Mouse (Mus musculus) spleen, adult 18-20 months (tissue): ENCODE results near the gene Pde6g.

Experiments used
- DNase-seq, 2 experiments: peaks; one replicate each; pipeline ENCODE4 v3.0.0; 2022; ENCODE audit warnings: mixed read lengths in 2 of 2

Gene Pde6g

GRCm38 (mm10) chr11:120453306-120453705 is at the start of gene Pde6g:
Gene Pde6g, minus strand, starts transcription at chr11:120453500.
- DNase-seq = no peak

GRCm38 (mm10) chr11:120501701-120502100 is 48.4 kb upstream of the Pde6g start:
- no peak for DNase-seq

GRCm38 (mm10) chr11:120501018-120501417 is 47.7 kb upstream of the Pde6g start:
- DNase-seq = no peak

- no peak for DNase-seq
Measured at GRCm38 (mm10) chr11:120500357-120500756, 47.1 kb upstream of the Pde6g start.

- DNase-seq = no peak
Measured at GRCm38 (mm10) chr11:120499894-120500293, 46.6 kb upstream of the Pde6g start.

GRCm38 (mm10) chr11:120498891-120499290 is 45.6 kb upstream of the Pde6g start:
- no peak for DNase-seq

- no peak for DNase-seq
Measured at GRCm38 (mm10) chr11:120498226-120498625, 44.9 kb upstream of the Pde6g start.

GRCm38 (mm10) chr11:120497436-120497835 is 44.1 kb upstream of the Pde6g start:
- no peak for DNase-seq

GRCm38 (mm10) chr11:120493911-120494310 is 40.6 kb upstream of the Pde6g start:
- no peak for DNase-seq

GRCm38 (mm10) chr11:120493351-120493750 is 40.1 kb upstream of the Pde6g start:
- DNase-seq = no peak

- no peak for DNase-seq
Measured at GRCm38 (mm10) chr11:120492878-120493203, 39.5 kb upstream of the Pde6g start.

GRCm38 (mm10) chr11:120492024-120492877 is 39.0 kb upstream of the Pde6g start:
- DNase-seq = peak; percentile 20 to 37

GRCm38 (mm10) chr11:120491317-120492023 is 38.2 kb upstream of the Pde6g start, which contains the start of gene Slc25a10:
Gene Slc25a10, plus strand, starts transcription at chr11:120491840.
- peak; percentile 74 to 87 for DNase-seq

GRCm38 (mm10) chr11:120490291-120491046 is 37.2 kb upstream of the Pde6g start:
- no peak for DNase-seq

- DNase-seq = peak in 1 of 2 experiments; percentile 45
Measured at GRCm38 (mm10) chr11:120489054-120489761, 35.9 kb upstream of the Pde6g start.

GRCm38 (mm10) chr11:120488516-120488915 is 35.2 kb upstream of the Pde6g start:
- no peak for DNase-seq

- DNase-seq = no peak
Measured at GRCm38 (mm10) chr11:120485251-120485650, 32.0 kb upstream of the Pde6g start.

GRCm38 (mm10) chr11:120484265-120484981 is 31.1 kb upstream of the Pde6g start, which contains the start of gene Mrpl12:
Gene Mrpl12, plus strand, starts transcription at chr11:120484613.
- peak; percentile 76 to 82 for DNase-seq

- no peak for DNase-seq
Measured at GRCm38 (mm10) chr11:120483448-120483934, 30.2 kb upstream of the Pde6g start.

GRCm38 (mm10) chr11:120472052-120472451 is 18.8 kb upstream of the Pde6g start:
- no peak for DNase-seq

- no peak for DNase-seq
Measured at GRCm38 (mm10) chr11:120467736-120468092, 14.4 kb upstream of the Pde6g start.
